Mouse (Mus musculus) kidney, postnatal 4 days (tissue): Measurements from ENCODE around the gene Sox13.

Source experiments
- DNase-seq, 2 experiments: peaks; one replicate each; pipeline ENCODE4 v3.0.0; 2021; ENCODE audit warnings: mixed read lengths in 2 of 2

Sox13 gene

GRCm38 (mm10) chr1:133424547-133425140, 467 bp upstream of the Sox13 start:
- no peak for DNase-seq

- DNase-seq: peak; percentile 55 to 64
These were observed 1.0 kb downstream of the Sox13 start for GRCm38 (mm10) chr1:133423166-133423542.

GRCm38 (mm10) chr1:133422615-133423161, 1.5 kb downstream of the Sox13 start:
- DNase-seq: peak; percentile 72 to 81

- DNase-seq: peak; percentile 34 to 55
These were observed 2.1 kb downstream of the Sox13 start for GRCm38 (mm10) chr1:133421975-133422570.

GRCm38 (mm10) chr1:133421061-133421460, 3.1 kb downstream of the Sox13 start:
- no peak for DNase-seq

GRCm38 (mm10) chr1:133420491-133420890, 3.7 kb downstream of the Sox13 start:
- peak; percentile 62 to 75 for DNase-seq

GRCm38 (mm10) chr1:133419178-133419834, 4.9 kb downstream of the Sox13 start:
- DNase-seq: no peak

GRCm38 (mm10) chr1:133418164-133418800, 5.9 kb downstream of the Sox13 start:
- DNase-seq: peak; percentile 89 to 95

- peak; percentile 14 to 39 for DNase-seq
These were observed 6.6 kb downstream of the Sox13 start for GRCm38 (mm10) chr1:133417539-133417938.

GRCm38 (mm10) chr1:133417113-133417512, 7.1 kb downstream of the Sox13 start:
- DNase-seq: no peak

GRCm38 (mm10) chr1:133416472-133416871, 7.7 kb downstream of the Sox13 start:
- no peak for DNase-seq

- DNase-seq: peak in 1 of 2 experiments; percentile 11
These were observed 8.7 kb downstream of the Sox13 start for GRCm38 (mm10) chr1:133415505-133415904.

- peak; percentile 27 to 59 for DNase-seq
These were observed 9.1 kb downstream of the Sox13 start for GRCm38 (mm10) chr1:133415086-133415485.

GRCm38 (mm10) chr1:133412941-133413340, 11.2 kb downstream of the Sox13 start:
- peak; percentile 42 to 60 for DNase-seq

- no peak for DNase-seq
These were observed 12.6 kb downstream of the Sox13 start for GRCm38 (mm10) chr1:133411506-133412147.

- no peak for DNase-seq
These were observed 14.4 kb downstream of the Sox13 start for GRCm38 (mm10) chr1:133409786-133410185.

GRCm38 (mm10) chr1:133408880-133409516, 15.2 kb downstream of the Sox13 start:
- DNase-seq: peak in 1 of 2 experiments; percentile 47

- DNase-seq: no peak
These were observed 15.9 kb downstream of the Sox13 start for GRCm38 (mm10) chr1:133408321-133408720.

GRCm38 (mm10) chr1:133407436-133407835, 16.7 kb downstream of the Sox13 start:
- DNase-seq: no peak

GRCm38 (mm10) chr1:133406614-133407013, 17.6 kb downstream of the Sox13 start:
- no peak for DNase-seq

- DNase-seq: no peak
These were observed 20.2 kb downstream of the Sox13 start for GRCm38 (mm10) chr1:133404005-133404404.

- peak in 1 of 2 experiments; percentile 48 for DNase-seq
These were observed 24.0 kb downstream of the Sox13 start for GRCm38 (mm10) chr1:133400014-133400725.
